Mouse (Mus musculus): ENCODE measurements around the gene Synpo2.

Synpo2 gene

GRCm38 (mm10) chr3:123089297-123090020, 146.5 kb downstream of the Synpo2 start:
- DNase-seq (ENCODE audit: low spot score): no peak

- DNase-seq (ENCODE audit: low spot score): no peak
Observed at GRCm38 (mm10) chr3:123088284-123088683, 147.7 kb downstream of the Synpo2 start.

- no peak for DNase-seq (ENCODE audit: low spot score)
Observed at GRCm38 (mm10) chr3:123085871-123086501, 150.0 kb downstream of the Synpo2 start.

DNA sequence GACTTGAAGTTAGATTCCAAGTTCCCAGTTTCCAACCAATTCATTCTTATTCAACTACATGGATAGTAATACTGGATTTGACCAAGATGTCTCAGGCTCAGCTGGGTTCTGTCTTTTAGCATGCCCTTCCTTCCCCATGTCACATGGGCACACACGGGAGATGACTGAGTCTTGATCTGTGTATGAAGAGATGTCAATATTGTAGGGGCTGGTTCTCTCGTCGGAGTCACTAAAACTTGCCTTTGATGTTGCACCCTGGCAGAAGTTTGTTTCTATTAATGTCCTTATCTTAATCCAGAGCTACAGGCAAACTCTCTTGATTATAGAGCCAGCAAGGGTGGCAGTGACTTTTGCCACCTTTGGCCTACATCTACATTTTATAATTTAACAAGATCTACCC, 154.3 kb downstream of the Synpo2 start:
- DNase-seq (ENCODE audit: low spot score): no peak

GRCm38 (mm10) chr3:123080943-123081342, 155.0 kb downstream of the Synpo2 start:
- DNase-seq (ENCODE audit: low spot score): no peak

DNA sequence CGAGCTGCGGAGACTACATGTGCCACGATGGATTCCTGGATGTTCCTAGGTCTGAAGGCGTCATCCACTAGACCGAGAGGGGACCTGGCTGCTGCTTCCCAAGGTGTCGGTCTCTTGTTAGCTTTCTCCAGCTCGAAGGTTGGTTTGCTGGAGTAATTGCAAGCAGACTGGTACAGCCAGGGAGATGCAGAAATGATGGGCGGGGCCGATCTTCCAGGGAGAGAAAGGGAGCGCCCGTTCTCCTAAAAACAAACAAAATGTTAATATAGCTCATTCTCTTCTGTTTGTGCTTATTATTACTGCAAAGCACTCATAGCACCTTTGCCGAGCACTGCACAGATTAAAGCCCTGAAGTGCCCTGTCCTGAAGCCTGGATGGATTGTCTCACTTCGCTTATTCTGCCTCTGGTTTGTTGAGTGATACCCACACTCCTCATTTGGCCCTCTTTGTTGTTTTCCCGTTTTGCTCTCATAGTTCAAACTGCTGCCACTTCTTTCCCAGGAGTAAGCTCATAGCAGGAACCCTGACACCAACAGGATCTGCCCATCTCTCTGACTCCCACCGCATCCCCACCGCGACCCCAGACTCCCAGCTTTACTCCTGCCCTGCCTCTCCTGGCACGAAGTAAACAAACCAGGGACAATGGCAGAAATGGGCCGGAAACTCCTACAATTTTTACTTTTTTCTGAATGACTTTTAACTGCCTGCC, 155.8 kb downstream of the Synpo2 start:
- DNase-seq (ENCODE audit: low spot score): no peak

GRCm38 (mm10) chr3:123075759-123076158, 160.2 kb downstream of the Synpo2 start:
- DNase-seq (ENCODE audit: low spot score): no peak

DNA sequence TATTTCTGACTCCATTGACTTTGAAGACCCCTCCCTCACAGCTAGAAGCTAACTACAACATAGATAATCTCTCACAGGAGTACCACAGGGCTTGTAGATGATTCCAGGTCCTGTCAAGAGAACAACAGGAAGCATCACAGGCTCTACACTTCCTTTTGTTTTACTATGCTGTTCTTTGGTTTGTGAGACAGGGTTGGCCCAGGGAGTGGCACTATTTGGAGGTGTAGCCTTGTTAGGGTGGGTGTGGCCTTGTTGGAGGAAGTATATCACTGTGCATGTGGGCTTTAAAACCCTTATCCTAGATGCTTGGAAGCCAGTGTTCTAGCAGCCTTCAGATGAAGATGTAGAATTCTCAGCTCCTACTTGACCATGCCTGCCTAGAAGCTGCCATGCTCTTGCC, 160.9 kb downstream of the Synpo2 start:
- no peak for DNase-seq (ENCODE audit: low spot score)

DNA sequence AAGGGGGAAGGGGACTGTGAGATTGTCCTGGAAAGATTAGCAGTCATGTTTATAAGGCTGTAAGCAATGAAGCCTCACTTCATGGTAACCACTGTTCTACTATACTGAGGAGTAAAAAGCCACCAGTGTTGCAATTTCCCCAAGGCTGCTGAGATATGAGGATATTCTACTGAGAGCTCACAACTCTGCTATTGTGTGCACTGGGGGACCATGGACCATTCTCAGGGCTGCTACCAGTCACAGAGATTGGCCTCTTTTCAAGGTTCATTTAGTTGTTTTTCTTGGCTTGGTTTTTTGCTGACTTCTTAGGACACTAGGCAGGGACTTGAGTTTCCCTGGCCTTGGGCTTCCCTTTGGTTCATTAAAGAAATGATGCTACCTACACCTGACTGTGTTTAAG, 162.6 kb downstream of the Synpo2 start:
- DNase-seq (ENCODE audit: low spot score): no peak

DNA sequence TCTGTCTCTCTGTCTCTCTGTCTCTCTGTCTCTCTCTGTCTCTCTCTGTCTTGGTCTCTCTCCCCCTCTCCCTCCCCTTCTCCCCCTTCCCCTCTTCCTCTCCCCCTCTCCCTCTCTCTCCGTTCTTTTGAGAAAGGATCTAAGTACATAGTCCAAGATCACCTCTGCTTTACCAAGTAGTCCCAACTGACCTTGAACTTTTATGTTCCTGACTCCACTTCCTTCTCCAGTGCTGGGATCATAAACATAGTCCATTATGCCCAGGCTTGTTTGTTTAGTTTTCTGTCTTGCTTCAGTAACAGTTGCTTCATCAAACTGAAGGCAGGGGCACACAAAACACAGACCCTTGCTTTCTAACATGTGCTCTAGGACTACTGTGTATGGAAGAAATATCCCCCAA, 163.5 kb downstream of the Synpo2 start:
- no peak for DNase-seq (ENCODE audit: low spot score)

DNA sequence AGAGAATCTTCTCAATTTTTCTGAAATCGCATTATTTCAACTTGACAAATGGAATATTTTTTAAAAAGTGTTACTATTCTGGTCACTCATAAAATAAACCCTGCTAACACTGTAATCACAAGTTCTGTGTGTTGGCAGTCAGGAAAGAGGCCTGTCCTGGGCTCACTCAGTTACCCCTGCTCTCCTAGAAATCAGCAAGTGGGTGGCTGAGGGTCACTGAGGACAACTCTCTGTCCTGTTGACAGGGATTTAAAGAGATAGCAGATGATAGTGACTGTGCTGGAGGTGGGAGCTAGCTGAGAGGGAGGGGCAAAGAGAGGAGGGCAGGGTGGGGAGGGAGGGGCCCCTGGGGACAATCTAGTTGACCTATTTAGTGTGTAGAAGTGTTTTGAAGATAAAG, 165.0 kb downstream of the Synpo2 start:
- DNase-seq (ENCODE audit: low spot score): no peak

DNA sequence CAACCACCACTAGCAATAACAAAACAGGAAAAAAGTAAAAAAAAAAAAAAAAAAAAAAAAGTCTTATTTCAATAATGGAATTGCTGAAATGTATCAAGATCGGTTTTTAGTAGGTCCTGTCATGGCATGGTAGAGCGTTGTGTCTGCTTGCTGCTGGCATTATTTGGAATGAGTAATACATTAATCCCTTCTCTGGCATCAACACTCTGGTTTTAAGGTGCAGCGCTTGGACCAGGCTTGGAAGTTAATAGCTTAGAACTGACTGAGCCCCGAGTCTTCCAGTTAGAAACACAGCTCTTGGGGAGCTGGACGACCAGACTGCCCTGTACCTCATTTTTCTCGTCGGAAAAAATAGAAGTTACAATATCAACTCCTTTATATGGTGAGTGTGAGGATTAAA, 169.1 kb downstream of the Synpo2 start:
- DNase-seq (ENCODE audit: low spot score): no peak

GRCm38 (mm10) chr3:123065466-123065865, 170.5 kb downstream of the Synpo2 start:
- no peak for DNase-seq (ENCODE audit: low spot score)

- DNase-seq (ENCODE audit: low spot score): no peak
Observed at GRCm38 (mm10) chr3:123064186-123064585, 171.8 kb downstream of the Synpo2 start.

GRCm38 (mm10) chr3:123061931-123062330, 174.0 kb downstream of the Synpo2 start:
- no peak for DNase-seq (ENCODE audit: low spot score)

DNA sequence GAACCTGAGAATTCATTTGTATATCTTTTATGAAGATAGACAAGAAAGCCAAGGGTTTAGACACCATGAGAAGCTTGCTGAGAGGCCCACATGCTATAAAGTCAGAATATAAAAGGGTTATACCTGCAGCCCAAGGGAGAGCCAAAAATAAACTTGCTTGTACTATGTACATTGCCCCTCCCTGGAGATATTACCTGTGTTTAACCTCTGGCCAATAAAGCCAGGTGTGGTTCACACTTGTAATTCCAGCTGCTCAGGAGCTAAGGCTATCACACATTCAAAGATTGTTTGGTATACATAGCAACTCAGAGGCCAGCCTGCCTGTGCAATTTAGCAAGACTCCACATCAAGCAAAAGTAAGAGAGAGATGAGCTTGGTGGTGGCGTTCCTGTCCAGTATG, 177.1 kb downstream of the Synpo2 start:
- DNase-seq (ENCODE audit: low spot score): no peak

DNA sequence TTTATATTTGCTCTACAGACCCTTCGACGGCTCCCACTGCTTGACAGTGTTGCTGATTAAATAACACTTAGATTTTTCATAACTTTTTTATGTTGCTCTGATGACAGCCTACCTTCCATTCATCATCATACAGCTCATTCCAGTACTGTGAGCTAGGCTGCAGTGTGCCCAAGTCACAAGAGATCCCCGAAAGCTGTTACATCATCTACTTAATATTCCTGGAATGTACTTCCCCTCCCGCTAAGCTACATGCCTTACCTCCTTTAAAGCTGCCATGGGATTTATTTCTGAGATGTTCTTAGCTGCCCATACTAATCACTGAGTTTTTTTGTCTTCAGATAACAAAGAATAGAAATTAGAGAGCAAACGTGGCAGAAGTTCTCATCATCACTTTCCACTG, 181.8 kb downstream of the Synpo2 start:
- no peak for DNase-seq (ENCODE audit: low spot score)

DNA sequence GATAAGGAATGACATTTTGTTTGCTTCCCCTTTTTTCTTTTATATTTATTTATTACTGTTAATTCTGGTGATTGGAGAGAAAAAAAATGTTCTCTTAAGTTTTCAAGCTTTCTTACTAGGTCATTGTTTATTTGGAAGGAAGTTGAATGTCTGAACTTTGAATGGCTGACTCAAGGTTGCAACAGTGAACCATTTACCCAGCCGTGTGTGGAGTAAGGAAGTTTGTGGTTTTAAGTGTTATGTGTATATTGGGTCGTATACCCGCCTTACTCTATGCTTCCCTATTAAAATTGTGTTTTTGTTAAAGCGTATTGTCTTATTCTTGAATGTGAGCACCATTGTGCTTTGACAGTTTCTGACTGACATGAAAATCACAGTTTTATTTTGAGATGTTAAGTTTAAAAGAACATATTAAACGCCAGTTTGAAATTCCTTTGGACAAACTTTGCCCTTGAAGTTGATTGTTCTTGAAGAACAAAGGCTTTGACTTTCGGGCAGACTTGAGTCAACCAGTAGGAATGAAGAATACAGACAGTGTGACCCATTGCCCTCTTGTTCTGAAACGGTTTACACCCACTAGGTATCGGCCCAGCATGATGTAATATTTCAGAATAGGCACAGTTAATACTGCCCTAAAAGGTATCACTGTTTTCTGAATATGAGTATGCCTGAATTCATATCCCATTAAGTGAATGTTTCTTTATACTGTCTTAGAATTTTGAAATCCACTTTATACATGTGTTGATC, 182.6 kb downstream of the Synpo2 start:
- no peak for DNase-seq (ENCODE audit: low spot score)

- no peak for DNase-seq (ENCODE audit: low spot score)
Observed at GRCm38 (mm10) chr3:123042308-123042707, 193.6 kb downstream of the Synpo2 start.

DNA sequence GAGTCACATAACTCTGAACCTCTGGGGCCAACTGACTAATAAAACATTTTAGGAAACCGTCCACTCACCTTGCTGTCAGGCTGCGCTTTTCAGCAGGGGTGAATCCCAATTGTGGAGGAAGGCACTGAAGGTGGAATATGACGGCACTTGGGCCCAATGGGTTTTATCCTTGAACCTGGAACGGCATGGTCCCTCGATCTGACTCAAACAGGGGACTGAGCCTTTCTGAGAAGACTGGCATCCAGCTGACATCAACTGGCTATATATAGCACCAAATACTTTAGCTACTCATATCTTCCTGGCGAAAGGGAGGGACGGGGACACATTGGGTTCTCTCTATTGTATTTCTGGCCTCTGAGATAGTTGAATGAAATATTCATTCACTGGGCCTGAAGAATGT, 201.2 kb downstream of the Synpo2 start, which contains the start of gene Myoz2:
Myoz2 (minus strand) TSS at position 264 of the 400 bp plus-strand sequence.
- no peak for DNase-seq (ENCODE audit: low spot score)

- no peak for DNase-seq (ENCODE audit: low spot score)
Observed at GRCm38 (mm10) chr3:123033804-123034203, 202.1 kb downstream of the Synpo2 start.

Measured in ovary, postnatal 10 days (tissue).